Mouse (Mus musculus) stomach, postnatal 0 days (tissue): ENCODE measurements around the gene Chst11. TPM values are rescaled to one million over a fixed set of nuclear protein-coding genes. Genes with fewer than 3 reads are reported as not detected.

Source experiments
- ATAC-seq: fragments of 200-750 bp; cut with Nextera tagmentation; 2 replicates; pipeline ENCODE4 v1.8.0; 2017; ENCODE audit not compliant: low FRiP score, low TSS enrichment
- DNase-seq: peaks from one replicate; pipeline ENCODE4 v3.0.0-alpha.2; 2016; ENCODE audit warnings: low spot score
- H3K27ac ChIP-seq: fragments of 300-500 bp; sonication (generic); replicated peaks from 2 replicates; pipeline ENCODE4 v1.5.1; 2014; ENCODE audit warnings: mild to moderate bottlenecking, control low read depth
- H3K27me3 ChIP-seq: fragments of 300-500 bp; sonication (generic); 2 replicates; pipeline ENCODE4 v1.6.1; 2014; ENCODE audit warnings: low read length; ENCODE audit not compliant: control insufficient read depth, insufficient read depth
- H3K36me3 ChIP-seq: fragments of 300-500 bp; sonication (generic); 2 replicates; pipeline ENCODE4 v1.6.1; 2014; ENCODE audit warnings: low read length, mixed read lengths; ENCODE audit not compliant: control insufficient read depth, insufficient read depth
- H3K4me1 ChIP-seq: fragments of 300-500 bp; sonication (generic); replicated peaks from 2 replicates; pipeline ENCODE4 v1.6.1; 2014; ENCODE audit warnings: antibody characterized with exemption; ENCODE audit not compliant: control insufficient read depth, insufficient read depth
- H3K4me2 ChIP-seq: fragments of 300-500 bp; sonication (generic); replicated peaks from 2 replicates; pipeline ENCODE4 v1.6.1; 2014; ENCODE audit warnings: low read depth, mild to moderate bottlenecking, control low read depth, moderate library complexity
- H3K4me3 ChIP-seq: fragments of 300-500 bp; sonication (generic); 2 replicates; pipeline ENCODE4 v1.5.1; 2014; ENCODE audit warnings: low read depth, low read length, control low read depth
- H3K9ac ChIP-seq: fragments of 300-500 bp; sonication (generic); 2 replicates; pipeline ENCODE4 v1.6.1; 2014; ENCODE audit warnings: mild to moderate bottlenecking, low read length, control low read depth, mixed read lengths
- H3K9me3 ChIP-seq: fragments of 300-500 bp; sonication (generic); 2 replicates; pipeline ENCODE4 v1.6.1; 2016; ENCODE audit warnings: low read length; ENCODE audit not compliant: control insufficient read depth
- CTCF ChIP-seq: IDR thresholded peaks from 2 replicates; pipeline ENCODE4 v1.5.1; 2016; ENCODE audit warnings: antibody characterized with exemption, low read depth, mild to moderate bottlenecking, moderate library complexity
- EP300 ChIP-seq: optimal IDR thresholded peaks from 2 replicates; pipeline ENCODE3; 2016; ENCODE audit warnings: antibody characterized with exemption
- WGBS: fragments of 180-500 bp; shearing (Covaris S2); extraction: QIAGEN DNeasy Blood & Tissue Kit; methylation state at CpG from one replicate; pipeline ENCODE4 v1.1.7; 2014; 5-methylcytosine and 5-hydroxymethylcytosine counted together
- polyA plus RNA-seq: library from polyadenylated mRNA; unstranded; fragments of >200 nt; fragmentation: Nextera tagmentation; extraction: Ambion mirVana; gene quantifications from 2 replicates; pipeline ENCODE4 v1.2.1, GENCODE M21; 2015

The Chst11 gene
- polyA plus RNA-seq, 1 experiment from 2014 or later = 0.45 TPM

DNA sequence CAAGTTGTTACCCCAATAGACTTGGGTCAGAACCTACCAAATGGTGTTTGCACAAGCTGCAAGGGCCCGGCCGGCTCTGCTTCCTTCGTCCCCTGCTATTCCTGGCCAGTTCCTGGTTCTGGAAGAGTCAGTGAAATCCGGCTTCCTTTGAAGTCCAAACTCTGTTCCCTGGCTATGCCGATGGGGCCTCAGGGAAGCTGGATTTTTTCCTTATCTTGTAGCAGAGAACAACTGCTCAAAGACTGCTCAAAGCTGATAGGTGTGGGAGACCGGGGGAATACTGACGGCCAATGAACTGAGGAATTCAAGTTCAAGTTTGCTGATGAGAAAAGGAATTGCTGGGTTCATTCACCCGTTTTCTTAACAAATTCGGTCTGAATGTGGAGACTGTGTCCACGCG lies 13.7 kb upstream of the Chst11 start:
- Histone ChIP-seq H3K27me3 (no peaks in the 10 kb centered on the region), H3K27ac (no peak overlapping the region), H3K4me3 (no peak overlapping the region), H3K4me2 (no peak overlapping the region), H3K9ac (no peak overlapping the region), H3K9me3 (no peaks in the 10 kb centered on the region), H3K4me1 (no peaks in the 10 kb centered on the region), H3K36me3 (no peaks in the 10 kb centered on the region)
- WGBS = 64% methylated on average over 11 of the region's 11 CpGs
- ATAC-seq (no peak), DNase-seq (no peak)
- TF ChIP-seq CTCF (no peak), EP300 (no peak)

DNA sequence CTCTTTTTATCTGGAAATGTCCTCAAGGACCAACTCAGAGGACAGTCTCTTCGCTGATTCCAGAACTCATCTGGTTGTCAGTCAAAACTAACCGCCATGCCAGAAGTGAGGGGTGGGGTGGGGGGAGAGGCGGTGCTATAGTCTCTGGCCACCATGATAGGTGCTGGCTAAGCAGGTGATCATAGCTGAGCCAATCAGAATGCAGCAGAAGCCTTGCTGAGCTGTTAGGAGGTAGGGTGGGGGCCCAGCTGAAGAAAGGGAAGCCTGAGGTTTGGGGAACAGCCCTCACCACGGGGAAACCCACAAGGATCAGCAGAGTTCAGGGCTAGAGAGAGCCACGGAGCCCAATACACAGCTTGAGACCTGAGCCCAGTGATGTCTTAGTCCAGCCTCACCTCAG lies 11.1 kb upstream of the Chst11 start:
- H3K9me3 ChIP-seq = no peaks in the 10 kb centered on the region
- H3K27me3 ChIP-seq = no peaks in the 10 kb centered on the region
- 77% methylated on average over 5 of the region's 5 CpGs for WGBS
- no peak overlapping the region for H3K4me3 ChIP-seq
- no peak overlapping the region for H3K27ac ChIP-seq
- no peaks in the 10 kb centered on the region for H3K36me3 ChIP-seq
- H3K4me2 ChIP-seq = no peak overlapping the region
- TF ChIP-seq EP300 (no peak), CTCF (no peak)
- no peak for DNase-seq
- H3K9ac ChIP-seq = no peak overlapping the region
- no peak for ATAC-seq
- H3K4me1 ChIP-seq = no peaks in the 10 kb centered on the region

DNA sequence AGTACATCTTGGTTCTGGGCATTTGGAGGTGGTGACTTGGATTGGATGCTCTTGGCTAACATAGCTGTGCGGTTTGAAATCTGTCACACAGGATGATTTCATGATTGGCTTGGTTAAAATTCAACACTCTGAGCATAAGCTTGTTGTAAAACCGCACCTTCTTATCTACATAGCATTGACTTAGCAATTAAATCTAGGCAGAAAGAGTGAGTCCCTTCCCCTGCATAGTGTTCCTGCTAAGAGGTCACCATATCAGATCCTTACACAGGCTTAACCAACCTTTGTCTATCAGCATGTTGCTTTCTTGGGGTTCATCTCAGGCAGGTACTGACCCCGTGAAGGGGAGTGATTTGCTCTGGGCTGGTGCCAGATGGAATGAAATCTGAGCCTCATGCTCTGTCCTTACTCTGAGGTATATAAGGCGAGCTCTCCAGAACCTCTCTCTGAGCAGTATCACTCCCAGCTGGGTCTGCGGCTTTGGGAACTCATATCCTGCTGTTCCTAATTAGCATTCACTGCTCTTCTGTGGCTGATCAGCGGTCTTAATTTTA lies 10.6 kb upstream of the Chst11 start:
- Histone ChIP-seq H3K27ac (no peak overlapping the region), H3K27me3 (no peaks in the 10 kb centered on the region), H3K9me3 (no peaks in the 10 kb centered on the region), H3K9ac (no peak overlapping the region), H3K36me3 (no peaks in the 10 kb centered on the region), H3K4me1 (no peaks in the 10 kb centered on the region), H3K4me3 (no peak overlapping the region), H3K4me2 (no peak overlapping the region)
- 65% methylated on average over 6 of the region's 6 CpGs for WGBS
- ATAC-seq = 0 out of 2 replicates have a peak, but pooled peaks have one; percentile 40
- TF ChIP-seq EP300 = no peak
- no peak for TF ChIP-seq CTCF
- no peak for DNase-seq

DNA sequence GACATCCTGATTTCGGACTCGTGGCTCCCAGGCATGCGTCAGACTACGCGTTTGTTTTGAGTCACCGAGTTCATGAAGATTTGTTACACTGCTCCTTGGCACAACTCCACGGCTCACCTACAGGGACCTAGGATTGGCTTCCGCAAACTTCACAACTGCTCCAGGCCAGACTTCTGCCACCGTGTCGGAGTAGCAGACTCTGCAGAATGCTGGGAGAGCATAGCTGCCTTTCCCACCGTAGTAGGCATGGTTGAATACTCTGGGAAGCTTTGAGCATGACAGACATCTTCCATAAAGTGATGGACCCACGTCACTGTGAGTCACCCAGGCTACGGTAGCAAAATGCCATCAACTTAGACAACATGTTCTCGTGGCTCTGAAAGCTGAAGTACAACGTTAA lies 9.5 kb upstream of the Chst11 start:
- H3K9me3 ChIP-seq = no peaks in the 10 kb centered on the region
- H3K4me3 ChIP-seq = no peak overlapping the region
- no peak for DNase-seq
- TF ChIP-seq CTCF (no peak), EP300 (no peak)
- no peaks in the 10 kb centered on the region for H3K4me1 ChIP-seq
- H3K9ac ChIP-seq = no peak overlapping the region
- H3K4me2 ChIP-seq = no peak overlapping the region
- H3K27ac ChIP-seq = no peak overlapping the region
- 71% methylated on average over 15 of the region's 15 CpGs for WGBS
- ATAC-seq = no peak
- H3K36me3 ChIP-seq = no peaks in the 10 kb centered on the region
- H3K27me3 ChIP-seq = no peaks in the 10 kb centered on the region

DNA sequence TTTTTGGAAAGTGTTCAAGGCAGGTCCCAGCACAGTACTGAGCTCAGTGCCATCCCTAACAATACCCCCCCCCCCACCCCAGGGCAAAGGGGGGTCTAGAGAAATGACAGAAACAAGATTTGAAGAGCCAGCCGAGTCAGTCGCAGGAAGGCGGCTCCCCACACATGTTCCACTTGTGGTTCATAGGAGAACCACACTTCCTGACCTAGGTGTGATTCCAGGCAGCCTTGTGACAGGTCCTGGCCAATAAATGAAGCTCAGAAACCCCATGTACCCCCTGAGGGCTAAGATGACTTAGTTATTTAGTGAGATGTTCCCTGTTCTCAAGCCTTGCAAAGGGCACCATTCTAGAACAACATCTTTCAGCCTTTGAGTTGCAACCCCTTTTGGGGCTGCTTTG lies 3.0 kb upstream of the Chst11 start:
- no peaks in the 10 kb centered on the region for H3K27me3 ChIP-seq
- H3K4me1 ChIP-seq = no peaks in the 10 kb centered on the region
- no peak overlapping the region for H3K9ac ChIP-seq
- TF ChIP-seq EP300 (no peak), CTCF (no peak)
- ATAC-seq (no peak), DNase-seq (no peak)
- H3K4me3 ChIP-seq = no peak overlapping the region
- 88% methylated on average over 3 of the region's 3 CpGs for WGBS
- H3K27ac ChIP-seq = no peak overlapping the region
- no peaks in the 10 kb centered on the region for H3K9me3 ChIP-seq
- H3K36me3 ChIP-seq = no peaks in the 10 kb centered on the region
- no peak overlapping the region for H3K4me2 ChIP-seq

DNA sequence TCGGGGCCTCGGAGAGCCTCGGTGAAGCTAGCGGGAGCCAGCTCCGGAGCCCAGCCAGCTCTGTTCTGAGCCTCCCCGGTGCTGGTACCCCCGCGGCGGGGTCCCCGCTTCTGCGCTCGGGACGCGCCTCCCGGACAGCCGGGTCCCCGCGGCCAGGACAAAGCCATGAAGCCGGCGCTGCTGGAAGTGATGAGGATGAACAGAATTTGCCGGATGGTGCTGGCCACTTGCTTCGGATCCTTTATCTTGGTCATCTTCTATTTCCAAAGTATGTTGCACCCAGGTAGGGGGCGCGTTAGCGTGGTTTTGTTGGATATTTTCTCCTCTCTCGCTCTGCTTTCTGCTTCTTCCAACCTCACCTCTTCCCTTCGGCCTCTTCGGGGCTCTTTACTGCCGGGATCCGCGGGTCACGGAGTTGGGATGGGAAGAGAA lies 418 bp downstream of the Chst11 start:
- no peaks in the 10 kb centered on the region for H3K27me3 ChIP-seq
- H3K9me3 ChIP-seq = no peaks in the 10 kb centered on the region
- WGBS = under 1% methylated on average over 32 of the region's 32 CpGs
- DNase-seq = peak; percentile 21
- H3K9ac ChIP-seq = peak overlapping the region; percentile 54
- no peaks in the 10 kb centered on the region for H3K4me1 ChIP-seq
- ATAC-seq = no peak
- TF ChIP-seq CTCF (peak; percentile 47), EP300 (no peak)
- H3K36me3 ChIP-seq = no peaks in the 10 kb centered on the region
- peak overlapping the region; percentile 74 for H3K27ac ChIP-seq
- H3K4me2 ChIP-seq = peak overlapping the region; percentile 85
- peak overlapping the region; percentile 65 for H3K4me3 ChIP-seq
